Mouse (Mus musculus): ENCODE measurements around the gene D430041D05Rik. TPM values are rescaled to one million over a fixed set of nuclear protein-coding genes. Genes with fewer than 3 reads are reported as not detected.

D430041D05Rik gene
- polyA plus RNA-seq (2015; fragmentation: Nextera tagmentation; extraction: Ambion mirVana) = 5.7 and 6.5 TPM in 2 replicates

- no peaks in the 10 kb centered on the region for H3K9me3 ChIP-seq
- no peaks in the 10 kb centered on the region for H3K36me3 ChIP-seq
- peak within 1 kb of the TSS; percentile 78 for H3K4me2 ChIP-seq
- peak within 1 kb of the TSS; percentile 91 for H3K9ac ChIP-seq
- H3K4me1 ChIP-seq (replicated peaks) = peaks cover 34% of the 10 kb centered on the region
- 58% methylated on average over 4 of the region's 4 CpGs for WGBS
- H3K27me3 ChIP-seq = peaks cover 39% of the 10 kb centered on the region
- peak within 1 kb of the TSS; percentile 83 for H3K4me3 ChIP-seq
- ATAC-seq (ENCODE audit: low read depth) = no peak
- H3K27ac ChIP-seq (replicated peaks) = peak within 1 kb of the TSS; percentile 94
These were observed at the start of gene D430041D05Rik for GRCm38 (mm10) chr2:104410963-104411545. Gene D430041D05Rik (minus strand): TSS chr2:104411013.

- ATAC-seq (ENCODE audit: low read depth) = no peak
- Histone ChIP-seq H3K27me3 (no peaks in the 10 kb centered on the region), H3K27ac (replicated peaks) (no peak overlapping the region), H3K4me2 (no peak overlapping the region), H3K36me3 (no peaks in the 10 kb centered on the region), H3K9me3 (no peaks in the 10 kb centered on the region), H3K4me1 (replicated peaks) (peaks cover 7% of the 10 kb centered on the region; the same call in 1 of the 2 replicates), H3K9ac (no peak overlapping the region), H3K4me3 (no peak overlapping the region)
- 69% methylated on average over 3 of the region's 3 CpGs for WGBS
These were observed 49.2 kb upstream of the D430041D05Rik start for GRCm38 (mm10) chr2:104460021-104460420.

- no peaks in the 10 kb centered on the region for H3K27me3 ChIP-seq
- no peak for ATAC-seq (ENCODE audit: low read depth)
- H3K4me2 ChIP-seq = no peak overlapping the region
- H3K27ac ChIP-seq (replicated peaks) = no peak overlapping the region
- H3K36me3 ChIP-seq = no peaks in the 10 kb centered on the region
- no peak overlapping the region for H3K4me3 ChIP-seq
- H3K9ac ChIP-seq = no peak overlapping the region
- 92% methylated on average over 8 of the region's 8 CpGs for WGBS
- no peaks in the 10 kb centered on the region for H3K9me3 ChIP-seq
- peaks cover 7% of the 10 kb centered on the region; the same call in 1 of the 2 replicates for H3K4me1 ChIP-seq (replicated peaks)
These were observed 47.9 kb upstream of the D430041D05Rik start for GRCm38 (mm10) chr2:104458569-104459332.

GRCm38 (mm10) chr2:104457106-104457505, 46.3 kb upstream of the D430041D05Rik start:
- H3K4me2 ChIP-seq = no peak overlapping the region
- H3K9ac ChIP-seq = no peak overlapping the region
- no peaks in the 10 kb centered on the region for H3K27me3 ChIP-seq
- no peak overlapping the region for H3K27ac ChIP-seq (replicated peaks)
- H3K4me1 ChIP-seq (replicated peaks) = peaks cover 7% of the 10 kb centered on the region; the same call in 1 of the 2 replicates
- ATAC-seq (ENCODE audit: low read depth) = no peak
- H3K4me3 ChIP-seq = no peak overlapping the region
- WGBS = 89% methylated on average over 3 of the region's 3 CpGs
- H3K36me3 ChIP-seq = no peaks in the 10 kb centered on the region
- no peaks in the 10 kb centered on the region for H3K9me3 ChIP-seq

GRCm38 (mm10) chr2:104450685-104451084, 39.9 kb upstream of the D430041D05Rik start:
- ATAC-seq (ENCODE audit: low read depth) = no peak
- Histone ChIP-seq H3K36me3 (no peaks in the 10 kb centered on the region), H3K27ac (replicated peaks) (no peak overlapping the region), H3K9ac (no peak overlapping the region), H3K4me1 (replicated peaks) (no peaks in the 10 kb centered on the region), H3K27me3 (no peaks in the 10 kb centered on the region), H3K4me2 (no peak overlapping the region), H3K9me3 (no peaks in the 10 kb centered on the region), H3K4me3 (no peak overlapping the region)
- 80% methylated on average over 3 of the region's 3 CpGs for WGBS

GRCm38 (mm10) chr2:104449191-104449590, 38.4 kb upstream of the D430041D05Rik start:
- no peak overlapping the region for H3K27ac ChIP-seq (replicated peaks)
- H3K36me3 ChIP-seq = no peaks in the 10 kb centered on the region
- no peaks in the 10 kb centered on the region for H3K27me3 ChIP-seq
- WGBS = 93% methylated on average over 1 of the region's 1 CpGs
- no peaks in the 10 kb centered on the region for H3K4me1 ChIP-seq (replicated peaks)
- no peak overlapping the region for H3K4me2 ChIP-seq
- no peak overlapping the region for H3K4me3 ChIP-seq
- no peak overlapping the region for H3K9ac ChIP-seq
- no peaks in the 10 kb centered on the region for H3K9me3 ChIP-seq
- no peak for ATAC-seq (ENCODE audit: low read depth)

GRCm38 (mm10) chr2:104448201-104448600, 37.4 kb upstream of the D430041D05Rik start:
- H3K4me3 ChIP-seq = no peak overlapping the region
- no peak for ATAC-seq (ENCODE audit: low read depth)
- no peaks in the 10 kb centered on the region for H3K9me3 ChIP-seq
- no peak overlapping the region for H3K27ac ChIP-seq (replicated peaks)
- 77% methylated on average over 4 of the region's 4 CpGs for WGBS
- H3K27me3 ChIP-seq = no peaks in the 10 kb centered on the region
- no peaks in the 10 kb centered on the region for H3K36me3 ChIP-seq
- no peaks in the 10 kb centered on the region for H3K4me1 ChIP-seq (replicated peaks)
- no peak overlapping the region for H3K9ac ChIP-seq
- H3K4me2 ChIP-seq = no peak overlapping the region

- Histone ChIP-seq H3K4me3 (no peak overlapping the region), H3K4me2 (no peak overlapping the region), H3K27ac (replicated peaks) (no peak overlapping the region), H3K27me3 (no peaks in the 10 kb centered on the region), H3K36me3 (0 out of 2 replicates have a peak, but pooled peaks cover 7% of the 10 kb centered on the region), H3K9me3 (no peaks in the 10 kb centered on the region), H3K9ac (no peak overlapping the region), H3K4me1 (replicated peaks) (no peaks in the 10 kb centered on the region)
- no peak for ATAC-seq (ENCODE audit: low read depth)
- WGBS = 63% methylated on average over 1 of the region's 1 CpGs
These were observed 35.2 kb upstream of the D430041D05Rik start for GRCm38 (mm10) chr2:104446016-104446415.

- no peaks in the 10 kb centered on the region for H3K27me3 ChIP-seq
- peak; percentile 69; the same call in 1 of the 2 replicates for ATAC-seq (ENCODE audit: low read depth)
These were observed 34.0 kb upstream of the D430041D05Rik start for GRCm38 (mm10) chr2:104444776-104445175.

GRCm38 (mm10) chr2:104442341-104442740, 31.5 kb upstream of the D430041D05Rik start:
- H3K27me3 ChIP-seq = no peaks in the 10 kb centered on the region
- H3K27ac ChIP-seq (replicated peaks) = no peak overlapping the region
- no peaks in the 10 kb centered on the region for H3K4me1 ChIP-seq (replicated peaks)
- 72% methylated on average over 4 of the region's 4 CpGs for WGBS
- H3K9me3 ChIP-seq = no peaks in the 10 kb centered on the region
- ATAC-seq (ENCODE audit: low read depth) = no peak
- no peak overlapping the region for H3K4me3 ChIP-seq
- H3K9ac ChIP-seq = no peak overlapping the region
- H3K4me2 ChIP-seq = no peak overlapping the region
- H3K36me3 ChIP-seq = peaks cover 28% of the 10 kb centered on the region

More at GRCm38 (mm10) chr2:104444776-104445175, 34.0 kb upstream of the D430041D05Rik start:
- Histone ChIP-seq H3K9ac (no peak overlapping the region), H3K27ac (replicated peaks) (no peak overlapping the region), H3K4me3 (no peak overlapping the region), H3K4me2 (no peak overlapping the region), H3K9me3 (no peaks in the 10 kb centered on the region), H3K36me3 (peaks cover 15% of the 10 kb centered on the region; the same call in 1 of the 2 replicates), H3K4me1 (replicated peaks) (no peaks in the 10 kb centered on the region)
- WGBS = 35% methylated on average over 2 of the region's 2 CpGs

- H3K27me3 ChIP-seq = no peaks in the 10 kb centered on the region
These were observed 25.4 kb upstream of the D430041D05Rik start for GRCm38 (mm10) chr2:104436226-104436625.

GRCm38 (mm10) chr2:104431067-104431466, 20.3 kb upstream of the D430041D05Rik start:
- peaks cover 56% of the 10 kb centered on the region for H3K36me3 ChIP-seq
- WGBS = 94% methylated on average over 6 of the region's 6 CpGs

More at GRCm38 (mm10) chr2:104436226-104436625, 25.4 kb upstream of the D430041D05Rik start:
- Histone ChIP-seq H3K4me1 (replicated peaks) (no peaks in the 10 kb centered on the region), H3K4me3 (no peak overlapping the region), H3K9ac (no peak overlapping the region), H3K27ac (replicated peaks) (no peak overlapping the region), H3K4me2 (no peak overlapping the region), H3K9me3 (no peaks in the 10 kb centered on the region), H3K36me3 (peaks cover 69% of the 10 kb centered on the region)
- WGBS = 94% methylated on average over 3 of the region's 3 CpGs
- no peak for ATAC-seq (ENCODE audit: low read depth)

More at GRCm38 (mm10) chr2:104431067-104431466, 20.3 kb upstream of the D430041D05Rik start:
- Histone ChIP-seq H3K4me1 (replicated peaks) (no peaks in the 10 kb centered on the region), H3K27ac (replicated peaks) (no peak overlapping the region), H3K27me3 (no peaks in the 10 kb centered on the region), H3K9me3 (no peaks in the 10 kb centered on the region), H3K9ac (no peak overlapping the region), H3K4me3 (no peak overlapping the region), H3K4me2 (no peak overlapping the region)
- no peak for ATAC-seq (ENCODE audit: low read depth)

Data from neural tube, embryonic 13.5 days (tissue).